Mouse (Mus musculus): Measurements from ENCODE around the gene Rtkn2. TPM values are rescaled to one million over a fixed set of nuclear protein-coding genes. Genes with fewer than 3 reads are reported as not detected.

The Rtkn2 gene
- total and polyA plus RNA-seq, 3 experiments, result 0.11 TPM; not detected in 2

DNA sequence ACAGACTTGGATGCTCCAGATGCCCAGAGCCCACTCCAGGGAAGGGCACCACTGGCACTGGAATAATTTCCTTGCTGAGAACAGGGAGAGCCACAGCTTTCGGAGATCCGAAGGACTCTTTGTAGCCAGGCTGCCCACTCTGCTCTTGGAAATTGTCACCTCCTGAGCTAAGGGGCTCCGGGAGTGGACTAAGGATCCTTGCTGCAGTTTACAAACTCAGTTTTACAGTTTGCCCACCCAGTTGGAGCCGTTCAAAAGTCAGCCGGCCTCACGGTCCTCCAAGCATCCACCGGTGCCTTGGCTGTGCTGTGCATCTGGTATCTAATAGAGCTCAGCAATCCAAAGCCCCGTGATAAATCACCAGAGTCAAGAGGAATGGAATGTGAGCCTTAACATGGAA, 121.1 kb downstream of the Rtkn2 start:
- TF ChIP-seq TAL1 (conservative IDR thresholded peaks at IDR 0.05; ENCODE audit: low read depth, low read length), result no peak
- TF ChIP-seq GATA1 (IDR thresholded peaks at IDR 0.05; ENCODE audit: borderline replicate concordance, low read length), result no peak
- TF ChIP-seq CTCF (IDR thresholded peaks at IDR 0.05; ENCODE audit: low read depth, low read length), result no peak
- no peak for TF ChIP-seq POLR2AphosphoS5 (IDR thresholded peaks at IDR 0.05; ENCODE audit: insufficient replicate concordance, low read depth, low read length)
- TF ChIP-seq GATA2 (IDR thresholded peaks at IDR 0.05; ENCODE audit: borderline replicate concordance, low read depth, low read length), result no peak
- Histone ChIP-seq H3K4me3 (ENCODE audit: low read depth, low read length) (no peak overlapping the region), H3K4me1 (ENCODE audit: insufficient read depth, low read depth, low read length) (no peaks in the 10 kb centered on the region), H3K36me3 (replicated peaks) (no peaks in the 10 kb centered on the region), H3K9me3 (replicated peaks) (peaks cover 45% of the 10 kb centered on the region), H3K27me3 (ENCODE audit: insufficient read depth, low read length) (no peaks in the 10 kb centered on the region)
- no peak for ATAC-seq (ENCODE audit: extremely low read depth, insufficient number of reproducible peaks, low FRiP score, poor library complexity, severe bottlenecking)
- DNase-seq (ENCODE audit: low spot score), result no peak

DNA sequence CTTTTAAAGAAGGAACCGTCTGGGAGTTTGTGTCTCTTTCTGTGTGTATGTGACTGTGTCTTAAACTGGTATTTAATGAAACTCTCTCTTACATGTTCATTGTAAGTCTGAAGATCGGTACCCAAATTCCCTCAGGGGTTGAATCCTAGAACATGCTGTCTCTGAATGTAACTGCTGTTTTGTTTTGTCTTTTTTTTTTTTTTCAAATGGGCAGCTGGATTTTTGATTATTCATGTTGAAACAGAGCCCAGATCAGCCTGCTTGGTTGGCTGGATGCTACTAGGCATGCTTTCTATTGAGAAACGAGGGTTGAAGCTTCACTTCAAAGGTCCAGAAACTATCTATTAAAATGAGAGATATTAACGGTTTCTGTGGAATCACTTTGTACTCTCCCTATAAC, 121.9 kb downstream of the Rtkn2 start:
- H3K4me1 ChIP-seq (ENCODE audit: insufficient read depth, low read depth, low read length), result no peaks in the 10 kb centered on the region
- peaks cover 42% of the 10 kb centered on the region for H3K9me3 ChIP-seq (replicated peaks)
- DNase-seq (ENCODE audit: low spot score) (no peak), ATAC-seq (ENCODE audit: extremely low read depth, insufficient number of reproducible peaks, low FRiP score, poor library complexity, severe bottlenecking) (no peak)
- H3K4me3 ChIP-seq (ENCODE audit: low read depth, low read length), result no peak overlapping the region
- no peaks in the 10 kb centered on the region for H3K36me3 ChIP-seq (replicated peaks)
- no peak for TF ChIP-seq CTCF (IDR thresholded peaks at IDR 0.05; ENCODE audit: low read depth, low read length)
- no peak for TF ChIP-seq GATA1 (IDR thresholded peaks at IDR 0.05; ENCODE audit: borderline replicate concordance, low read length)
- no peak for TF ChIP-seq GATA2 (IDR thresholded peaks at IDR 0.05; ENCODE audit: borderline replicate concordance, low read depth, low read length)
- TF ChIP-seq POLR2AphosphoS5 (IDR thresholded peaks at IDR 0.05; ENCODE audit: insufficient replicate concordance, low read depth, low read length), result no peak
- TF ChIP-seq TAL1 (conservative IDR thresholded peaks at IDR 0.05; ENCODE audit: low read depth, low read length), result no peak
- H3K27me3 ChIP-seq (ENCODE audit: insufficient read depth, low read length), result no peaks in the 10 kb centered on the region

GRCm38 (mm10) chr10:68102566-68102965, 123.2 kb downstream of the Rtkn2 start:
- no peaks in the 10 kb centered on the region for H3K36me3 ChIP-seq (replicated peaks)
- H3K27me3 ChIP-seq (ENCODE audit: insufficient read depth, low read length), result no peaks in the 10 kb centered on the region
- no peak overlapping the region for H3K4me3 ChIP-seq (ENCODE audit: low read depth, low read length)
- H3K4me1 ChIP-seq (ENCODE audit: insufficient read depth, low read depth, low read length), result no peaks in the 10 kb centered on the region
- peaks cover 32% of the 10 kb centered on the region for H3K9me3 ChIP-seq (replicated peaks)
- DNase-seq (ENCODE audit: low spot score) (no peak), ATAC-seq (ENCODE audit: extremely low read depth, insufficient number of reproducible peaks, low FRiP score, poor library complexity, severe bottlenecking) (no peak)
- TF ChIP-seq CTCF (IDR thresholded peaks at IDR 0.05; ENCODE audit: low read depth, low read length) (no peak), GATA2 (IDR thresholded peaks at IDR 0.05; ENCODE audit: borderline replicate concordance, low read depth, low read length) (no peak), POLR2AphosphoS5 (IDR thresholded peaks at IDR 0.05; ENCODE audit: insufficient replicate concordance, low read depth, low read length) (no peak), TAL1 (conservative IDR thresholded peaks at IDR 0.05; ENCODE audit: low read depth, low read length) (no peak), GATA1 (IDR thresholded peaks at IDR 0.05; ENCODE audit: borderline replicate concordance, low read length) (no peak)

GRCm38 (mm10) chr10:68103078-68103855, 123.9 kb downstream of the Rtkn2 start:
- TF ChIP-seq POLR2AphosphoS5 (IDR thresholded peaks at IDR 0.05; ENCODE audit: insufficient replicate concordance, low read depth, low read length) (no peak), CTCF (IDR thresholded peaks at IDR 0.05; ENCODE audit: low read depth, low read length) (no peak)
- Histone ChIP-seq H3K27me3 (ENCODE audit: insufficient read depth, low read length) (no peaks in the 10 kb centered on the region), H3K36me3 (replicated peaks) (no peaks in the 10 kb centered on the region), H3K9me3 (replicated peaks) (peaks cover 32% of the 10 kb centered on the region), H3K4me3 (ENCODE audit: low read depth, low read length) (no peak overlapping the region), H3K4me1 (ENCODE audit: insufficient read depth, low read depth, low read length) (no peaks in the 10 kb centered on the region)
- DNase-seq (ENCODE audit: low spot score) (no peak), ATAC-seq (ENCODE audit: extremely low read depth, insufficient number of reproducible peaks, low FRiP score, poor library complexity, severe bottlenecking) (no peak)

DNA sequence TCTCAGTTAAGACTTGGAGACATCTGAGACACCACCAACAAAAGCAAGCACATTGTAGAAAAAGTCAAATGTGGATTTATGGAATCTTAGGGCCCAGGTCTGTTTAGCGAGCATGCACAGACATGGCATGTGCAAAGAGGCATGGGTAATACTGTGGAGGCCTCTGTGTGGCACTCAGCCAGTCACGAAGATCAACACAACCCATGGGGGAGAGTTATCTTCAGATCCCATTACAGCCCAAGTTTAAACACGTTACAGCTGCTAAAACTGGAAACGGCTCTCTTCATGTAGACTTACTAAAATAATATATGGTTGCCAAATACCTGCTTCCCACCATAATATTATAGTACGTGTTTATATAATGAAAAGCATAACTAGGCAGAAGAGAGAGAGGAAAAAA, 124.6 kb downstream of the Rtkn2 start:
- Histone ChIP-seq H3K36me3 (replicated peaks) (no peaks in the 10 kb centered on the region), H3K4me1 (ENCODE audit: insufficient read depth, low read depth, low read length) (no peaks in the 10 kb centered on the region), H3K9me3 (replicated peaks) (peaks cover 36% of the 10 kb centered on the region), H3K27me3 (ENCODE audit: insufficient read depth, low read length) (no peaks in the 10 kb centered on the region), H3K4me3 (ENCODE audit: low read depth, low read length) (no peak overlapping the region)
- no peak for TF ChIP-seq GATA2 (IDR thresholded peaks at IDR 0.05; ENCODE audit: borderline replicate concordance, low read depth, low read length)
- no peak for TF ChIP-seq TAL1 (conservative IDR thresholded peaks at IDR 0.05; ENCODE audit: low read depth, low read length)
- no peak for TF ChIP-seq POLR2AphosphoS5 (IDR thresholded peaks at IDR 0.05; ENCODE audit: insufficient replicate concordance, low read depth, low read length)
- no peak for TF ChIP-seq CTCF (IDR thresholded peaks at IDR 0.05; ENCODE audit: low read depth, low read length)
- no peak for TF ChIP-seq GATA1 (IDR thresholded peaks at IDR 0.05; ENCODE audit: borderline replicate concordance, low read length)
- no peak for ATAC-seq (ENCODE audit: extremely low read depth, insufficient number of reproducible peaks, low FRiP score, poor library complexity, severe bottlenecking)
- no peak for DNase-seq (ENCODE audit: low spot score)

- H3K4me1 ChIP-seq (ENCODE audit: insufficient read depth, low read depth, low read length), result no peaks in the 10 kb centered on the region
- no peak for ATAC-seq (ENCODE audit: extremely low read depth, insufficient number of reproducible peaks, low FRiP score, poor library complexity, severe bottlenecking)
- H3K4me3 ChIP-seq (ENCODE audit: low read depth, low read length), result no peak overlapping the region
- no peak for DNase-seq (ENCODE audit: low spot score)
- no peaks in the 10 kb centered on the region for H3K27me3 ChIP-seq (ENCODE audit: insufficient read depth, low read length)
- TF ChIP-seq TAL1 (conservative IDR thresholded peaks at IDR 0.05; ENCODE audit: low read depth, low read length) (no peak), GATA1 (IDR thresholded peaks at IDR 0.05; ENCODE audit: borderline replicate concordance, low read length) (no peak), GATA2 (IDR thresholded peaks at IDR 0.05; ENCODE audit: borderline replicate concordance, low read depth, low read length) (no peak), CTCF (IDR thresholded peaks at IDR 0.05; ENCODE audit: low read depth, low read length) (no peak), POLR2AphosphoS5 (IDR thresholded peaks at IDR 0.05; ENCODE audit: insufficient replicate concordance, low read depth, low read length) (no peak)
- H3K36me3 ChIP-seq (replicated peaks), result no peaks in the 10 kb centered on the region
- peaks cover 41% of the 10 kb centered on the region for H3K9me3 ChIP-seq (replicated peaks)
These were observed 125.1 kb downstream of the Rtkn2 start for GRCm38 (mm10) chr10:68104481-68104880.

All from G1E (cell line).